Mouse (Mus musculus) E14TG2a.4 (cell line): ENCODE results near the gene Gm20696.

Experiments
- H3K27me3 ChIP-seq: 2 replicates; pipeline ENCODE4 v1.6.1; 2014; ENCODE audit warnings: low read length, control low read depth; ENCODE audit not compliant: insufficient read depth
- H3K36me3 ChIP-seq: 2 replicates; pipeline ENCODE4 v1.6.1; 2014; ENCODE audit warnings: low read length, control low read depth; ENCODE audit not compliant: insufficient read depth
- H3K4me1 ChIP-seq: replicated peaks from 2 replicates; pipeline ENCODE4 v1.6.1; 2014; ENCODE audit warnings: low read depth, low read length, control low read depth
- H3K4me3 ChIP-seq: replicated peaks from 2 replicates; pipeline ENCODE4 v1.5.1; 2014; ENCODE audit warnings: mild to moderate bottlenecking, low read length
- H3K9me3 ChIP-seq: 2 replicates; pipeline ENCODE4 v1.6.1; 2014; ENCODE audit warnings: low read length, control low read depth
- CTCF ChIP-seq: conservative IDR thresholded peaks from 2 replicates; pipeline ENCODE4 v1.5.1; 2014; ENCODE audit warnings: low read length
- NANOG ChIP-seq: IDR thresholded peaks from 2 replicates; pipeline ENCODE4 v1.6.1; 2014; ENCODE audit warnings: borderline replicate concordance, low read length, mixed read lengths
- POU5F1 ChIP-seq: IDR thresholded peaks from 2 replicates; pipeline ENCODE4 v1.6.1; 2014; ENCODE audit warnings: low read length, borderline replicate concordance

Gene Gm20696

GRCm38 (mm10) chr6:99521038-99521640 lies 145.5 kb downstream of the Gm20696 start:
- Histone ChIP-seq H3K4me3 (peak overlapping the region; percentile 78), H3K9me3 (no peaks in the 10 kb centered on the region), H3K36me3 (no peaks in the 10 kb centered on the region), H3K27me3 (peaks cover 43% of the 10 kb centered on the region), H3K4me1 (peaks cover 25% of the 10 kb centered on the region)
- TF ChIP-seq NANOG (no peak), POU5F1 (no peak), CTCF (no peak)

- no peak for TF ChIP-seq CTCF
- TF ChIP-seq NANOG, result no peak
- TF ChIP-seq POU5F1, result no peak
- H3K4me3 ChIP-seq, result peak overlapping the region; percentile 78
- no peaks in the 10 kb centered on the region for H3K36me3 ChIP-seq
- H3K27me3 ChIP-seq, result peaks cover 43% of the 10 kb centered on the region
- peaks cover 29% of the 10 kb centered on the region for H3K4me1 ChIP-seq
- H3K9me3 ChIP-seq, result no peaks in the 10 kb centered on the region
Observed at GRCm38 (mm10) chr6:99520676-99521037, 145.9 kb downstream of the Gm20696 start.

DNA sequence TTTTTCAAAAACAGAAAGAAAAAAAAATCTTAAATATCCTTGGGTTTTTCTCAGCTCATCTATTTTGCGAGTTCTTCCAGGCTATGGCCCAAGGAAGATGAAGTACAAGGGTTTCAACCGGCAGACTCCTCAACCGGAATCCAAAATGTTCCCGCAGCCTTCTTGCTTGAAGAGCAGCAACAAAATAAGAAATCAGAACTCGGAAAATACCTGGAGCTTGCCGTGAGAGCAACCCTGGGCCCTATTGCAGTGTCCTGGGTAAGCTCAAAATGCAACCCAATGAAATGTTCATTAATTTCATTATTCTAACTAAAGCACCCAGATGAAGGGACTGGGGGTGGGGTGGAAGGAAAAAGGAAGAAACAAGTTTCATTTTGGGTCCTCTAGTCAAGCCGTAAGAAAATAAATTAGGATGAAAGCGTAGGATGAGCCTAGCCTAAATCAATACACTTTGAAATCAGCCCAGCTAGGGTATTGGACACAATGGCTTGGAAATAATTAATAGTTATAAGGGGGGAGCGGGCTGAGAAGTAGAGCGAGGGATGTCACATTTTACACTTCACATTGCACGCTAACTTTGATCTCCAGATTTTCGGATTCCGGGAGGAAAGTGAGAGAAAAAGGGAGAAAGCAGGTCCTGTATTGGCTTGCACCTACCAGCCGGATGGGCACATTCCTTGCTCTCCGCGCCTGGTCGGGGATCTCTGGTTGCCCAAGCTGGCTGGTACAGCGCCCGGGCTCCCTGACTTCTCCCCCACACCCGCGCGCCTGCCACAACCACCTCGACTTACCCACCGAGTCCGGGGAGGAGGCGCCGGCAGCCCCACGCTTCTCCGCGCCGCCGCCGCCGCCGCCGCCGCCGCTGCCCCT lies 146.6 kb downstream of the Gm20696 start:
- peaks cover 29% of the 10 kb centered on the region for H3K4me1 ChIP-seq
- no peaks in the 10 kb centered on the region for H3K9me3 ChIP-seq
- H3K36me3 ChIP-seq, result no peaks in the 10 kb centered on the region
- TF ChIP-seq POU5F1, result no peak
- peaks cover 44% of the 10 kb centered on the region for H3K27me3 ChIP-seq
- peak overlapping the region; percentile 78 for H3K4me3 ChIP-seq

DNA sequence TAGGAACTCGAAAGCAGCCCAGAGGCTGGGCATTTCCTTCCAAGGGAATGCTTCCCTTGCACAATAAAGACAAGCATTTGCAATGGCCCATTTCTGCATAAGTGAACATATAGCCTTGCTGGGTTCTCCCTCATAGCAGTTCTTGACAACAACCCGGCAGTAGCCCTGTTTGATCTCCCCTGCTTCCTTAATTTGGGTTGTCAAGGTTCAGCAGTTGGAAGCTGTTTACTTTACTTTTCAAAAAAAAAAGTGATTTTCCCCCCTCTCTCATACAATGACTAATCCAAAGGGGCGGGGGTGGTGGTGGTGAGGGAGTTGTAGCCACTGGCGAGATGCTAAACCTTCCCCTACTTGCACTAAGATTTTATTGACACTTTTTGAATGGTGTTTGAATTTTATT lies 147.5 kb downstream of the Gm20696 start:
- TF ChIP-seq NANOG, result no peak
- TF ChIP-seq POU5F1, result no peak
- TF ChIP-seq CTCF, result no peak
- H3K4me1 ChIP-seq, result peaks cover 28% of the 10 kb centered on the region
- peaks cover 51% of the 10 kb centered on the region for H3K27me3 ChIP-seq
- H3K4me3 ChIP-seq, result no peak overlapping the region
- no peaks in the 10 kb centered on the region for H3K36me3 ChIP-seq
- H3K9me3 ChIP-seq, result no peaks in the 10 kb centered on the region

GRCm38 (mm10) chr6:99515667-99516199 lies 150.9 kb downstream of the Gm20696 start:
- no peak for TF ChIP-seq POU5F1
- no peak for TF ChIP-seq CTCF
- no peak for TF ChIP-seq NANOG
- H3K4me1 ChIP-seq, result peaks cover 18% of the 10 kb centered on the region
- H3K27me3 ChIP-seq, result peaks cover 37% of the 10 kb centered on the region
- no peaks in the 10 kb centered on the region for H3K36me3 ChIP-seq
- H3K9me3 ChIP-seq, result no peaks in the 10 kb centered on the region
- no peak overlapping the region for H3K4me3 ChIP-seq

DNA sequence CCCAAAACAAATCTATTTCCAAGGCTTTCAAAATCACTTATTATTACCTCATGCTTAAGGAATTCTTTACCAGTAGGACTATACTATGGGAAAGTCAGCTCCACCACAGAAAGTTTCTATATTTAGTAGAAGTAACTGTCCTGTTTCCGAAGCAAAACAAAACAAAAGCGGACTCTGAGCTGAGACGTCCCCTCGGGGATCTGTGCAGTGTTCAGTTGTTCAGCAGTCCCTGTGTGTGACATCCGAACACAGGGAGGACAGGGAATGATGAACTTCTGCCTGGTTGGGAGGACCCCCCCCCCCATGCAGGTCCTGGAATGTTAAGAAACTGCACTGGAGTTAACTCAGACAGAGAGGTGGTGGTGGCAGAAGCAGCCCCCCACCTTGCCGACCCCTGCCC lies 154.7 kb downstream of the Gm20696 start:
- H3K4me1 ChIP-seq, result peaks cover 9% of the 10 kb centered on the region
- H3K36me3 ChIP-seq, result no peaks in the 10 kb centered on the region
- H3K9me3 ChIP-seq, result no peaks in the 10 kb centered on the region
- peaks cover 16% of the 10 kb centered on the region for H3K27me3 ChIP-seq
- TF ChIP-seq CTCF (no peak), POU5F1 (no peak), NANOG (no peak)
- H3K4me3 ChIP-seq, result no peak overlapping the region

DNA sequence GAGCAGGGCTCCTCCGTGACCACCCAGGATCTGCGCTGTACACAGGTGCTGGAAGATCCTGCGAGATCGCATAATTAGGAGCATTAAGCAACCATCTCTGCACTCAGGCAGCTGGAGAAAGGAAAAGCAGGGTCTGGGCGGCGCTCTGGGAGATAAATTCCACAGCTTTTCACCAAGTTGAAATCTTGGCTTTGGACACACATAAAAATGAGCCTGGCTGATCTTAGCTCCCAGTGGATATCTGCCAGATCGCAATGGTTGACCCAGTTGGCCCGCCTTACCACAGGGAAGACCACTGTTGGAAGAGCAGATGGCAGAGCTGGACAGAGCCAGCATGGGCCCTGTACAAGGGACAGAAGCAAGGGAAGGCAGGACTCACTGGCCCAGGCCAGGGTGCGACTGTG lies 157.4 kb downstream of the Gm20696 start:
- no peaks in the 10 kb centered on the region for H3K36me3 ChIP-seq
- H3K4me1 ChIP-seq, result no peaks in the 10 kb centered on the region
- no peaks in the 10 kb centered on the region for H3K9me3 ChIP-seq
- TF ChIP-seq NANOG, result no peak
- TF ChIP-seq CTCF, result no peak
- no peak for TF ChIP-seq POU5F1
- H3K4me3 ChIP-seq, result no peak overlapping the region
- peaks cover 7% of the 10 kb centered on the region for H3K27me3 ChIP-seq

GRCm38 (mm10) chr6:99506816-99507215 lies 159.8 kb downstream of the Gm20696 start:
- H3K9me3 ChIP-seq, result no peaks in the 10 kb centered on the region
- no peaks in the 10 kb centered on the region for H3K36me3 ChIP-seq
- H3K27me3 ChIP-seq, result no peaks in the 10 kb centered on the region
- H3K4me3 ChIP-seq, result no peak overlapping the region
- TF ChIP-seq NANOG, result no peak
- TF ChIP-seq CTCF, result no peak
- TF ChIP-seq POU5F1, result no peak
- H3K4me1 ChIP-seq, result no peaks in the 10 kb centered on the region
